Mouse (Mus musculus): ENCODE data around the gene Olfml3. TPM values are rescaled to one million over a fixed set of nuclear protein-coding genes. Genes with fewer than 3 reads are reported as not detected.

The Olfml3 gene
- polyA plus RNA-seq, 1 experiment from 2014 or later, result 3.3 TPM

Other genes with a start within 250 kb of the Olfml3 start
- gene Syt6, start 162.8 kb downstream of the Olfml3 start, polyA plus RNA-seq (2014; fragmentation: Nextera tagmentation; extraction: Ambion mirVana), result 18.2 and 19.1 TPM in 2 replicates
- 0.26 TPM in 1 of 2 replicates, not detected in the other for gene Atg4a-ps, start 91.9 kb downstream of the Olfml3 start, polyA plus RNA-seq (2014; fragmentation: Nextera tagmentation; extraction: Ambion mirVana)
- gene Gm10964, start 1.4 kb upstream of the Olfml3 start, polyA plus RNA-seq (2014; fragmentation: Nextera tagmentation; extraction: Ambion mirVana), result not detected in 2 replicates
- 17.9 and 18.5 TPM in 2 replicates for gene Hipk1, start 53.6 kb upstream of the Olfml3 start, polyA plus RNA-seq (2014; fragmentation: Nextera tagmentation; extraction: Ambion mirVana)
- 22.6 and 23.1 TPM in 2 replicates for gene Dclre1b, start 71.4 kb upstream of the Olfml3 start, polyA plus RNA-seq (2014; fragmentation: Nextera tagmentation; extraction: Ambion mirVana)
- 25.1 and 28.2 TPM in 2 replicates for gene Ap4b1, start 71.5 kb upstream of the Olfml3 start, polyA plus RNA-seq (2014; fragmentation: Nextera tagmentation; extraction: Ambion mirVana)
- gene Gm43064, start 71.6 kb upstream of the Olfml3 start, polyA plus RNA-seq (2014; fragmentation: Nextera tagmentation; extraction: Ambion mirVana), result 0.25 and 0.46 TPM in 2 replicates
- 0.40 and 0.79 TPM in 2 replicates for gene Bcl2l15, start 94.6 kb upstream of the Olfml3 start, polyA plus RNA-seq (2014; fragmentation: Nextera tagmentation; extraction: Ambion mirVana)
- gene Ptpn22, start 121.8 kb upstream of the Olfml3 start, polyA plus RNA-seq (2014; fragmentation: Nextera tagmentation; extraction: Ambion mirVana), result 0.17 and 0.57 TPM in 2 replicates
- gene Rsbn1, start 176.1 kb upstream of the Olfml3 start, polyA plus RNA-seq (2014; fragmentation: Nextera tagmentation; extraction: Ambion mirVana), result 24.6 and 28.0 TPM in 2 replicates
- gene Phtf1, start 230.1 kb upstream of the Olfml3 start, polyA plus RNA-seq (2014; fragmentation: Nextera tagmentation; extraction: Ambion mirVana), result 27.3 and 33.4 TPM in 2 replicates